Mouse (Mus musculus) forebrain, embryonic 11.5 days (tissue): Measurements from ENCODE around the gene Hist1h4i. TPM values are rescaled to one million over a fixed set of nuclear protein-coding genes. Genes with fewer than 3 reads are reported as not detected.
"Not testable (repeated sequence)": the region's sequence is repeated elsewhere in the genome, so short reads cannot be mapped to it uniquely, and the experiment has no call there.

Source experiments
- ATAC-seq: fragments of 200-750 bp; cut with Nextera tagmentation; replicated peaks from 2 replicates; pipeline ENCODE4 v1.8.0; 2017; ENCODE audit warnings: moderate TSS enrichment; ENCODE audit not compliant: low FRiP score
- DNase-seq: peaks from one replicate; pipeline ENCODE4 v3.0.0-alpha.2; 2017; ENCODE audit warnings: low spot score
- H3K27ac ChIP-seq: fragments of 300-500 bp; sonication (generic); 2 replicates; pipeline ENCODE4 v1.5.1; 2014; ENCODE audit warnings: low read depth, low read length
- H3K27me3 ChIP-seq: fragments of 300-500 bp; sonication (generic); 2 replicates; pipeline ENCODE4 v1.6.1; 2014; ENCODE audit warnings: mild to moderate bottlenecking, low read length, mixed read lengths; ENCODE audit not compliant: control insufficient read depth, insufficient read depth
- H3K36me3 ChIP-seq: fragments of 300-500 bp; sonication (generic); 2 replicates; pipeline ENCODE4 v1.6.1; 2014; ENCODE audit warnings: mild to moderate bottlenecking, low read length, moderate library complexity, mixed read lengths; ENCODE audit not compliant: control insufficient read depth, insufficient read depth
- H3K4me1 ChIP-seq: fragments of 300-500 bp; sonication (generic); replicated peaks from 2 replicates; pipeline ENCODE4 v1.6.1; 2014; ENCODE audit warnings: low read length, mixed read lengths; ENCODE audit not compliant: control insufficient read depth, insufficient read depth
- H3K4me2 ChIP-seq: fragments of 300-500 bp; sonication (generic); 2 replicates; pipeline ENCODE4 v1.6.1; 2014; ENCODE audit warnings: low read depth, mild to moderate bottlenecking, low read length, moderate library complexity, mixed read lengths; ENCODE audit not compliant: severe bottlenecking
- H3K4me3 ChIP-seq: fragments of 300-500 bp; sonication (generic); 2 replicates; pipeline ENCODE4 v1.5.1; 2014; ENCODE audit warnings: low read depth, low read length
- H3K9ac ChIP-seq: fragments of 300-500 bp; sonication (generic); 2 replicates; pipeline ENCODE4 v1.6.1; 2014; ENCODE audit warnings: low read length
- H3K9me3 ChIP-seq: fragments of 300-500 bp; sonication (generic); 2 replicates; pipeline ENCODE4 v1.6.1; 2016; ENCODE audit warnings: low read length, mixed read lengths; ENCODE audit not compliant: control insufficient read depth
- WGBS: fragments of 180-500 bp; shearing (Covaris S2); extraction: QIAGEN DNeasy Blood & Tissue Kit; methylation state at CpG from one replicate; pipeline ENCODE4 v1.1.7; 2014; 5-methylcytosine and 5-hydroxymethylcytosine counted together
- polyA plus RNA-seq: library from polyadenylated mRNA; unstranded; fragments of >200 nt; fragmentation: Nextera tagmentation; extraction: Ambion mirVana; gene quantifications from 2 replicates; pipeline ENCODE4 v1.2.1, GENCODE M21; 2014

Hist1h4i gene
- 52.1 and 59.1 TPM in 2 replicates for polyA plus RNA-seq

- H3K9ac ChIP-seq = peak within 1 kb of the TSS; percentile 76
- under 1% methylated on average over 23 of the region's 27 CpGs for WGBS
- H3K27me3 ChIP-seq, H3K36me3 ChIP-seq, H3K9me3 ChIP-seq, H3K4me1 ChIP-seq: not testable (repeated sequence)
- H3K27ac ChIP-seq = peak within 1 kb of the TSS; percentile 99
- peak within 1 kb of the TSS; percentile 74 for H3K4me2 ChIP-seq
- DNase-seq (peak; percentile 96), ATAC-seq (peak; percentile 63)
- peak within 1 kb of the TSS; percentile 42 for H3K4me3 ChIP-seq
Measured at GRCm38 (mm10) chr13:22041142-22041536, at the start of gene Hist1h4i. Gene Hist1h4i (minus strand): TSS chr13:22041362.

- H3K4me3 ChIP-seq, H3K9me3 ChIP-seq, ATAC-seq, H3K4me2 ChIP-seq, DNase-seq, H3K36me3 ChIP-seq, H3K4me1 ChIP-seq, H3K27ac ChIP-seq, H3K27me3 ChIP-seq, H3K9ac ChIP-seq: not testable (repeated sequence)
- 93% methylated on average over 1 of the region's 1 CpGs for WGBS
Measured at GRCm38 (mm10) chr13:22084140-22084539, 43.0 kb upstream of the Hist1h4i start, which contains the start of gene Vmn1r188. Gene Vmn1r188 (plus strand): TSS chr13:22084440.

GRCm38 (mm10) chr13:22063468-22063867, 22.3 kb upstream of the Hist1h4i start:
- H3K4me3 ChIP-seq = no peak overlapping the region
- H3K4me1 ChIP-seq = no peaks in the 10 kb centered on the region
- no peak overlapping the region for H3K27ac ChIP-seq
- DNase-seq = no peak
- H3K27me3 ChIP-seq = no peaks in the 10 kb centered on the region
- no peak for ATAC-seq
- H3K4me2 ChIP-seq = no peak overlapping the region
- H3K9ac ChIP-seq = no peak overlapping the region
- 63% methylated on average over 1 of the region's 1 CpGs for WGBS
- no peaks in the 10 kb centered on the region for H3K9me3 ChIP-seq
- no peaks in the 10 kb centered on the region for H3K36me3 ChIP-seq

- no peak overlapping the region for H3K4me3 ChIP-seq
- H3K27ac ChIP-seq = no peak overlapping the region
- no peaks in the 10 kb centered on the region for H3K36me3 ChIP-seq
- DNase-seq = no peak
- ATAC-seq = no peak
- H3K9me3 ChIP-seq = no peaks in the 10 kb centered on the region
- H3K4me1 ChIP-seq = no peaks in the 10 kb centered on the region
- no peak overlapping the region for H3K4me2 ChIP-seq
- no peak overlapping the region for H3K9ac ChIP-seq
- H3K27me3 ChIP-seq = no peaks in the 10 kb centered on the region
- WGBS = 82% methylated on average over 1 of the region's 1 CpGs
Measured at GRCm38 (mm10) chr13:22061422-22061821, 20.3 kb upstream of the Hist1h4i start.

GRCm38 (mm10) chr13:22053754-22054153, 12.6 kb upstream of the Hist1h4i start:
- H3K9ac ChIP-seq = no peak overlapping the region
- H3K4me2 ChIP-seq = no peak overlapping the region
- H3K27ac ChIP-seq = no peak overlapping the region
- H3K9me3 ChIP-seq = no peaks in the 10 kb centered on the region
- DNase-seq = no peak
- ATAC-seq = no peak
- H3K27me3 ChIP-seq = no peaks in the 10 kb centered on the region
- WGBS = 89% methylated on average over 1 of the region's 1 CpGs
- 0 out of 2 replicates have a peak, but pooled peaks cover 2% of the 10 kb centered on the region for H3K4me1 ChIP-seq
- H3K4me3 ChIP-seq = no peak overlapping the region
- H3K36me3 ChIP-seq = no peaks in the 10 kb centered on the region

GRCm38 (mm10) chr13:22051523-22051859, 10.3 kb upstream of the Hist1h4i start:
- Histone ChIP-seq H3K9ac (peak overlapping the region; percentile 41), H3K27ac (peak overlapping the region; percentile 31; the same call in 1 of the 2 replicates), H3K4me1 (0 out of 2 replicates have a peak, but pooled peaks cover 2% of the 10 kb centered on the region), H3K4me3 (peak overlapping the region; percentile 33), H3K9me3 (no peaks in the 10 kb centered on the region), H3K36me3 (no peaks in the 10 kb centered on the region), H3K27me3 (no peaks in the 10 kb centered on the region), H3K4me2 (peak overlapping the region; percentile 48; the same call in 1 of the 2 replicates)
- 17% methylated on average over 5 of the region's 5 CpGs for WGBS
- DNase-seq (no peak), ATAC-seq (no peak)

GRCm38 (mm10) chr13:22050591-22051522, 9.7 kb upstream of the Hist1h4i start:
- H3K36me3 ChIP-seq = no peaks in the 10 kb centered on the region
- peak; percentile 95 for ATAC-seq
- H3K27ac ChIP-seq = peak overlapping the region; percentile 74
- H3K27me3 ChIP-seq = no peaks in the 10 kb centered on the region
- no peaks in the 10 kb centered on the region for H3K9me3 ChIP-seq
- DNase-seq = peak; percentile 98
- H3K4me3 ChIP-seq = peak overlapping the region; percentile 33
- under 1% methylated on average over 52 of the region's 52 CpGs for WGBS
- peak overlapping the region; percentile 48 for H3K4me2 ChIP-seq
- H3K4me1 ChIP-seq = 0 out of 2 replicates have a peak, but pooled peaks cover 2% of the 10 kb centered on the region
- H3K9ac ChIP-seq = peak overlapping the region; percentile 41

GRCm38 (mm10) chr13:22049737-22050440, 8.7 kb upstream of the Hist1h4i start:
- Histone ChIP-seq H3K36me3 (no peaks in the 10 kb centered on the region), H3K4me2 (peak overlapping the region; percentile 48), H3K4me1 (0 out of 2 replicates have a peak, but pooled peaks cover 2% of the 10 kb centered on the region), H3K9me3 (no peaks in the 10 kb centered on the region), H3K27me3 (no peaks in the 10 kb centered on the region), H3K27ac (peak overlapping the region; percentile 74), H3K4me3 (peak overlapping the region; percentile 33), H3K9ac (peak overlapping the region; percentile 41)
- 2% methylated on average over 14 of the region's 14 CpGs for WGBS
- peak; percentile 62 for ATAC-seq
- DNase-seq = peak; percentile 85
